In the genomic region with DNA sequence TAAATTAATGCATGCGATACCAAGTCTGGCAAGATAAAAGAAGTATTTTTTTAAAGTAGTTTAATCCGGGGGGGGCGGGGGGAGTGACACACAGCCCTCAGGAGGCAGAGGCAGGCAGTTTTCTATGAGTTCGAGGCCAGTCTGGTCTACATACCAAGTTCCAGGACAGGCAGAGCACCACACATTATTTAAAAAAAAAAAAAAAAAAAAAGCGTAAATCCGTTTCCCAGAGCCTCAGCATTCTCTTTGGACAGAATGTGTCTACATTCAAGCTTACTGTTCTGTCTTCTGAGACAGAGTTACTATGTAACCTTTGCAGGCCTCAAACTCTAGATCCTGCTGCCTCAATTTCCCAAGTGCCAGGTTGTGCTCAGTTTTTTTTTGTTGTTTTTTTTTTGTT, we compare ENCODE assay signal across 8 mouse cellular contexts. TPM values are rescaled to one million over a fixed set of nuclear protein-coding genes. Genes with fewer than 3 reads are reported as not detected.
DNase-seq lines count a peak whose midpoint lies in the region; ATAC-seq and TF ChIP-seq lines count a peak whose summit lies in the region.

No protein-coding gene starts in this region.

- H3K4me1 ChIP-seq in kidney, postnatal 0 days (replicated peaks; ENCODE audit: insufficient read depth, low read length), result no peaks in the 10 kb centered on the region
- H3K4me1 ChIP-seq in embryonic facial prominence, embryonic 11.5 days (ENCODE audit: control insufficient read depth, insufficient read depth, low read length), result peaks cover 2% of the 10 kb centered on the region; the same call in 1 of the 2 replicates
- peaks cover 6% of the 10 kb centered on the region for H3K4me1 ChIP-seq in intestine, embryonic 14.5 days (replicated peaks; ENCODE audit: control insufficient read depth, insufficient read depth, low read length)
- peaks cover 7% of the 10 kb centered on the region; the same call in 1 of the 2 replicates for H3K4me1 ChIP-seq in midbrain, postnatal 0 days (ENCODE audit: insufficient read depth, low read length)

- DNase-seq in kidney, postnatal 0 days (ENCODE audit: low spot score), result no peak
- DNase-seq in kidney, adult 8-10 months, result no peak
- no peak for DNase-seq in embryonic facial prominence, embryonic 11.5 days (ENCODE audit: low spot score)
- DNase-seq in intestine, embryonic 14.5 days (ENCODE audit: low spot score), result no peak
- DNase-seq in midbrain, postnatal 0 days (ENCODE audit: low spot score), result no peak
- no peak for DNase-seq in urinary bladder, postnatal 10 days (ENCODE audit: low spot score)
- no peak for DNase-seq in cerebellum, postnatal 10 days
- DNase-seq in spleen, postnatal 4 days (ENCODE audit: low spot score in 2 of 2), result no peak

- H3K4me2 ChIP-seq in kidney, postnatal 0 days (ENCODE audit: low read length), result peak overlapping the region; percentile 93
- peak overlapping the region; percentile 80 for H3K4me2 ChIP-seq in embryonic facial prominence, embryonic 11.5 days (ENCODE audit: low read depth, low read length)
- H3K4me2 ChIP-seq in intestine, embryonic 14.5 days (ENCODE audit: low read length), result peak overlapping the region; percentile 95
- peak overlapping the region; percentile 70 for H3K4me2 ChIP-seq in midbrain, postnatal 0 days (ENCODE audit: low read depth, low read length, poor library complexity, severe bottlenecking)

- 0 out of 2 replicates have a peak, but pooled peaks cover 2% of the 10 kb centered on the region for H3K27me3 ChIP-seq in kidney, postnatal 0 days (ENCODE audit: insufficient read depth, low read length)
- no peaks in the 10 kb centered on the region for H3K27me3 ChIP-seq in embryonic facial prominence, embryonic 11.5 days (ENCODE audit: control insufficient read depth, insufficient read depth, low read length)
- H3K27me3 ChIP-seq in intestine, embryonic 14.5 days (replicated peaks; ENCODE audit: control insufficient read depth, insufficient read depth, low read length), result 0 out of 2 replicates have a peak, but pooled peaks cover 11% of the 10 kb centered on the region
- H3K27me3 ChIP-seq in midbrain, postnatal 0 days (ENCODE audit: insufficient read depth, low read length), result no peaks in the 10 kb centered on the region

- H3K36me3 ChIP-seq in kidney, postnatal 0 days (ENCODE audit: insufficient read depth, low read length), result 0 out of 2 replicates have a peak, but pooled peaks cover 5% of the 10 kb centered on the region
- H3K36me3 ChIP-seq in embryonic facial prominence, embryonic 11.5 days (replicated peaks; ENCODE audit: control insufficient read depth, insufficient read depth, low read depth, low read length), result no peaks in the 10 kb centered on the region
- 0 out of 2 replicates have a peak, but pooled peaks cover 6% of the 10 kb centered on the region for H3K36me3 ChIP-seq in intestine, embryonic 14.5 days (ENCODE audit: control insufficient read depth, insufficient read depth, low read length)
- H3K36me3 ChIP-seq in midbrain, postnatal 0 days (ENCODE audit: insufficient read depth, low read length), result peaks cover 4% of the 10 kb centered on the region; the same call in 1 of the 2 replicates

- peak overlapping the region; percentile 63 for H3K4me3 ChIP-seq in kidney, postnatal 0 days (replicated peaks; ENCODE audit: low read depth, low read length)
- H3K4me3 ChIP-seq in embryonic facial prominence, embryonic 11.5 days (ENCODE audit: low read depth, low read length), result peak overlapping the region; percentile 64
- H3K4me3 ChIP-seq in intestine, embryonic 14.5 days (ENCODE audit: low read depth, low read length), result peak overlapping the region; percentile 76
- H3K4me3 ChIP-seq in midbrain, postnatal 0 days (ENCODE audit: low read depth, low read length), result peak overlapping the region; percentile 65

- ATAC-seq in kidney, postnatal 0 days (replicated peaks; ENCODE audit: low FRiP score, low read depth), result no peak
- ATAC-seq in embryonic facial prominence, embryonic 11.5 days (replicated peaks; ENCODE audit: insufficient number of reproducible peaks, low FRiP score, low TSS enrichment, low read depth), result no peak
- ATAC-seq in intestine, embryonic 14.5 days (replicated peaks; ENCODE audit: low FRiP score, low TSS enrichment, low read depth), result no peak
- no peak for ATAC-seq in midbrain, postnatal 0 days (ENCODE audit: low FRiP score)

- 49% methylated on average over 6 of the region's 6 CpGs for WGBS in kidney, postnatal 0 days
- 42% methylated on average over 6 of the region's 6 CpGs for WGBS in embryonic facial prominence, embryonic 11.5 days
- 36% methylated on average over 6 of the region's 6 CpGs for WGBS in intestine, embryonic 14.5 days
- WGBS in midbrain, postnatal 0 days, result 46% methylated on average over 6 of the region's 6 CpGs

- peak overlapping the region; percentile 69; the same call in 1 of the 2 replicates for H3K9ac ChIP-seq in kidney, postnatal 0 days (ENCODE audit: low read depth, low read length)
- H3K9ac ChIP-seq in embryonic facial prominence, embryonic 11.5 days (replicated peaks; ENCODE audit: low read length), result peak overlapping the region; percentile 40; the same call in 1 of the 2 replicates
- H3K9ac ChIP-seq in intestine, embryonic 14.5 days (ENCODE audit: low read length), result no peak overlapping the region
- H3K9ac ChIP-seq in midbrain, postnatal 0 days (replicated peaks; ENCODE audit: low read length, poor library complexity, severe bottlenecking), result peak overlapping the region; percentile 48; the same call in 1 of the 2 replicates

- H3K27ac ChIP-seq in kidney, postnatal 0 days, result no peak overlapping the region; the same call in 1 of the 2 replicates
- H3K27ac ChIP-seq in embryonic facial prominence, embryonic 11.5 days (replicated peaks; ENCODE audit: low read depth, low read length), result no peak overlapping the region
- H3K27ac ChIP-seq in intestine, embryonic 14.5 days (ENCODE audit: low read depth), result peak overlapping the region; percentile 51; the same call in 1 of the 2 replicates
- peak overlapping the region; percentile 68 for H3K27ac ChIP-seq in midbrain, postnatal 0 days (ENCODE audit: low read depth, low read length)

- no peaks in the 10 kb centered on the region for H3K9me3 ChIP-seq in kidney, postnatal 0 days (replicated peaks; ENCODE audit: low read length)
- H3K9me3 ChIP-seq in embryonic facial prominence, embryonic 11.5 days (replicated peaks; ENCODE audit: control insufficient read depth, low read length), result no peaks in the 10 kb centered on the region
- H3K9me3 ChIP-seq in intestine, embryonic 14.5 days (ENCODE audit: control insufficient read depth, low read length), result no peaks in the 10 kb centered on the region
- H3K9me3 ChIP-seq in midbrain, postnatal 0 days (ENCODE audit: low read length), result no peaks in the 10 kb centered on the region

- TF ChIP-seq CTCF in kidney, postnatal 0 days (IDR thresholded peaks at IDR 0.05; ENCODE audit: low read depth), result no peak
- no peak for TF ChIP-seq CTCF in midbrain, postnatal 0 days (IDR thresholded peaks at IDR 0.05)

RNA-seq across cellular contexts. Expression of gene Spryd4, which starts 0.5 kb away (rescaled TPM):
- polyA plus RNA-seq in kidney, postnatal 0 days (2015; fragmentation: Nextera tagmentation; extraction: Ambion mirVana), result 31.5 and 35.1 TPM in 2 replicates
- polyA plus RNA-seq in embryonic facial prominence, embryonic 11.5 days (2014; fragmentation: Nextera tagmentation; extraction: Ambion mirVana), result 30.7 and 33.7 TPM in 2 replicates
- 34.9 and 37.2 TPM in 2 replicates for polyA plus RNA-seq in intestine, embryonic 14.5 days (2014; fragmentation: Nextera tagmentation; extraction: Ambion mirVana)
- total RNA-seq in midbrain, postnatal 0 days (2014; rRNA removed), result 17.1 and 29.5 TPM in 2 replicates
- 21.4 and 23.0 TPM in 2 replicates for polyA plus RNA-seq in midbrain, postnatal 0 days (2015; fragmentation: Nextera tagmentation; extraction: Ambion mirVana)

RNA-seq across cellular contexts. Expression of gene Mip, which starts 13.5 kb away (rescaled TPM):
- polyA plus RNA-seq in kidney, postnatal 0 days (2015; fragmentation: Nextera tagmentation; extraction: Ambion mirVana), result not detected in 2 replicates
- polyA plus RNA-seq in embryonic facial prominence, embryonic 11.5 days (2014; fragmentation: Nextera tagmentation; extraction: Ambion mirVana), result 0.45 TPM in 1 of 2 replicates, not detected in the other
- polyA plus RNA-seq in intestine, embryonic 14.5 days (2014; fragmentation: Nextera tagmentation; extraction: Ambion mirVana), result not detected in 2 replicates
- total RNA-seq in midbrain, postnatal 0 days (2014; rRNA removed), result 0.22 TPM in 1 of 2 replicates, not detected in the other
- 0.13 TPM in 1 of 2 replicates, not detected in the other for polyA plus RNA-seq in midbrain, postnatal 0 days (2015; fragmentation: Nextera tagmentation; extraction: Ambion mirVana)

RNA-seq across cellular contexts. Expression of gene Gls2, which starts 17.9 kb away (rescaled TPM):
- polyA plus RNA-seq in kidney, postnatal 0 days (2015; fragmentation: Nextera tagmentation; extraction: Ambion mirVana), result 0.68 and 0.79 TPM in 2 replicates
- polyA plus RNA-seq in embryonic facial prominence, embryonic 11.5 days (2014; fragmentation: Nextera tagmentation; extraction: Ambion mirVana), result 0.76 and 1.2 TPM in 2 replicates
- 1.7 TPM in 2 replicates for polyA plus RNA-seq in intestine, embryonic 14.5 days (2014; fragmentation: Nextera tagmentation; extraction: Ambion mirVana)
- total RNA-seq in midbrain, postnatal 0 days (2014; rRNA removed), result 2.5 and 4.4 TPM in 2 replicates
- 1.2 and 2.5 TPM in 2 replicates for polyA plus RNA-seq in midbrain, postnatal 0 days (2015; fragmentation: Nextera tagmentation; extraction: Ambion mirVana)

RNA-seq across cellular contexts. Expression of gene Timeless, which starts 19.7 kb away (rescaled TPM):
- 26.4 and 33.3 TPM in 2 replicates for polyA plus RNA-seq in kidney, postnatal 0 days (2015; fragmentation: Nextera tagmentation; extraction: Ambion mirVana)
- 64.2 and 66.6 TPM in 2 replicates for polyA plus RNA-seq in embryonic facial prominence, embryonic 11.5 days (2014; fragmentation: Nextera tagmentation; extraction: Ambion mirVana)
- polyA plus RNA-seq in intestine, embryonic 14.5 days (2014; fragmentation: Nextera tagmentation; extraction: Ambion mirVana), result 58.1 and 59.5 TPM in 2 replicates
- total RNA-seq in midbrain, postnatal 0 days (2014; rRNA removed), result 11.0 and 14.6 TPM in 2 replicates
- 7.7 and 8.1 TPM in 2 replicates for polyA plus RNA-seq in midbrain, postnatal 0 days (2015; fragmentation: Nextera tagmentation; extraction: Ambion mirVana)

RNA-seq across cellular contexts. Expression of gene Rbms2, which starts 32.1 kb away (rescaled TPM):
- polyA plus RNA-seq in kidney, postnatal 0 days (2015; fragmentation: Nextera tagmentation; extraction: Ambion mirVana), result 27.0 and 30.0 TPM in 2 replicates
- 24.5 and 24.6 TPM in 2 replicates for polyA plus RNA-seq in embryonic facial prominence, embryonic 11.5 days (2014; fragmentation: Nextera tagmentation; extraction: Ambion mirVana)
- 25.3 and 31.0 TPM in 2 replicates for polyA plus RNA-seq in intestine, embryonic 14.5 days (2014; fragmentation: Nextera tagmentation; extraction: Ambion mirVana)
- 11.1 and 12.9 TPM in 2 replicates for total RNA-seq in midbrain, postnatal 0 days (2014; rRNA removed)
- 5.2 and 5.3 TPM in 2 replicates for polyA plus RNA-seq in midbrain, postnatal 0 days (2015; fragmentation: Nextera tagmentation; extraction: Ambion mirVana)

Comparison
In these comparisons a context has a peak if more than half of its experiments do, and no peak if none do; other contexts are left out.
1. H3K27ac ChIP-seq: peak in intestine, embryonic 14.5 days (single experiment) and midbrain, postnatal 0 days (single experiment); none in kidney, postnatal 0 days (single experiment) and embryonic facial prominence, embryonic 11.5 days (single experiment).
2. Peak in every context shown above with its lines, with median percentiles within 50 percentile points of each other: H3K4me2 ChIP-seq and H3K4me3 ChIP-seq.